Mouse (Mus musculus): ENCODE measurements at regions not wholly inside any gene's neighbourhood (a gene's known extent, or its start where the extent isn't known, plus 50 kb on each side); places are given as distances from the start of the nearest gene placed in this dataset.

DNA sequence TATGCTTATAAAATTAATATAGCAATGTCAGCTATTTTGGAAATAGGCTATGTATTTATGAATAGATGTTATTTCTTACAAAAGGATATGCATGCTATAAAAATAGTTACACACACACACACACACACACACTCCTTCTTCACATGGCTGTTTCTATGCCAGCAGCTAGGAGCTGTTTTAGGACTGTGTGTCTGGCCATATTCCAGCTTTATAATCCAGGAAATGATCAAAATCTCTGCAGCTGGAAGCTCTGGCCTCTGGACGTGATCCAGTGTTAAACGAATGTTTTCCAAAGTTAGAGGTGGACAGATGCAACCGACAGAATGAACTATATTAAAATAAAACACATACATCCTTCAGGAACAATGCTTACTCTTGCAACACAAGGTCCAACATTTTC, 125.9 kb upstream of the Rxylt1 start:
- 39% methylated on average over 3 of the region's 3 CpGs for WGBS
- TF ChIP-seq CTCF (IDR thresholded peaks at IDR 0.05; ENCODE audit: insufficient read depth, low read length) (no peak), POLR2A (IDR thresholded peaks at IDR 0.05; ENCODE audit: borderline replicate concordance, extremely low read depth, low read depth, low read length) (no peak)
- no peak overlapping the region for H3K4me3 ChIP-seq (replicated peaks; ENCODE audit: extremely low read depth, low read depth, low read length)
- no peaks in the 10 kb centered on the region for H3K4me1 ChIP-seq (ENCODE audit: control insufficient read depth, insufficient read depth, low read length)
- DNase-seq = no peak

- Histone ChIP-seq H3K4me3 (replicated peaks; ENCODE audit: extremely low read depth, low read depth, low read length) (no peak overlapping the region), H3K4me1 (ENCODE audit: control insufficient read depth, insufficient read depth, low read length) (no peaks in the 10 kb centered on the region)
- WGBS = 70% methylated on average over 4 of the region's 4 CpGs
- DNase-seq = no peak
- TF ChIP-seq POLR2A (IDR thresholded peaks at IDR 0.05; ENCODE audit: borderline replicate concordance, extremely low read depth, low read depth, low read length) (no peak), CTCF (IDR thresholded peaks at IDR 0.05; ENCODE audit: insufficient read depth, low read length) (no peak)
Observed at GRCm38 (mm10) chr10:122217594-122217993, 120.4 kb upstream of the Rxylt1 start.

GRCm38 (mm10) chr10:122199791-122200190, 102.6 kb upstream of the Rxylt1 start:
- 45% methylated on average over 4 of the region's 4 CpGs for WGBS
- H3K4me1 ChIP-seq (ENCODE audit: control insufficient read depth, insufficient read depth, low read length) = no peaks in the 10 kb centered on the region; the same call in 1 of the 2 replicates
- DNase-seq = no peak
- TF ChIP-seq CTCF (IDR thresholded peaks at IDR 0.05; ENCODE audit: insufficient read depth, low read length) (no peak), POLR2A (IDR thresholded peaks at IDR 0.05; ENCODE audit: borderline replicate concordance, extremely low read depth, low read depth, low read length) (no peak)
- H3K4me3 ChIP-seq (replicated peaks; ENCODE audit: extremely low read depth, low read depth, low read length) = no peak overlapping the region

DNA sequence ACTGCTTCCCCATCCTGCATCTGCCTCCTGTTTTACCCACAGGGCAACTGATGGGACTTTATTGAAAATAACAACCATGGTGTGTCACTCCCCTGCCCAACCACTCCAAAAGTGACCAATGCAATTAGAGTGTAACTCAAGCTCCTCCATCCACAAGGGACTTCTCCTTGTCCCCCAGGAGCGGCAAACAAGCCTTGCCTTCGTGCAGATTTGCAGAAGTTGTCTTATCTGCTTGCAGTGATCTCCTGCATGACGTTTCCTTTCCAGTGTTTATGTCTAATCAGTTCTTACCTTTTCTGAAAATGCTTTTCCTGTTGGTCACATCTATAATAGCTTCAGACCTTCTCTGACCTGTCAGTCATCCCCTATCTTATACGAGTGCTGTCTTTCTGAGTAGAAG, 100.5 kb upstream of the Rxylt1 start:
- TF ChIP-seq CTCF (IDR thresholded peaks at IDR 0.05; ENCODE audit: insufficient read depth, low read length) (no peak), POLR2A (IDR thresholded peaks at IDR 0.05; ENCODE audit: borderline replicate concordance, extremely low read depth, low read depth, low read length) (no peak)
- Histone ChIP-seq H3K4me3 (replicated peaks; ENCODE audit: extremely low read depth, low read depth, low read length) (no peak overlapping the region), H3K4me1 (ENCODE audit: control insufficient read depth, insufficient read depth, low read length) (no peaks in the 10 kb centered on the region; the same call in 1 of the 2 replicates)
- 58% methylated on average over 4 of the region's 4 CpGs for whole genome bisulfite sequencing
- no peak for DNase-seq

GRCm38 (mm10) chr10:122194139-122194538, 97.0 kb upstream of the Rxylt1 start:
- no peak overlapping the region for H3K4me3 ChIP-seq (replicated peaks; ENCODE audit: extremely low read depth, low read depth, low read length)
- 64% methylated on average over 9 of the region's 9 CpGs for WGBS
- no peak for DNase-seq
- H3K4me1 ChIP-seq (ENCODE audit: control insufficient read depth, insufficient read depth, low read length) = no peaks in the 10 kb centered on the region
- no peak for TF ChIP-seq POLR2A (IDR thresholded peaks at IDR 0.05; ENCODE audit: borderline replicate concordance, extremely low read depth, low read depth, low read length)
- TF ChIP-seq CTCF (IDR thresholded peaks at IDR 0.05; ENCODE audit: insufficient read depth, low read length) = no peak

DNA sequence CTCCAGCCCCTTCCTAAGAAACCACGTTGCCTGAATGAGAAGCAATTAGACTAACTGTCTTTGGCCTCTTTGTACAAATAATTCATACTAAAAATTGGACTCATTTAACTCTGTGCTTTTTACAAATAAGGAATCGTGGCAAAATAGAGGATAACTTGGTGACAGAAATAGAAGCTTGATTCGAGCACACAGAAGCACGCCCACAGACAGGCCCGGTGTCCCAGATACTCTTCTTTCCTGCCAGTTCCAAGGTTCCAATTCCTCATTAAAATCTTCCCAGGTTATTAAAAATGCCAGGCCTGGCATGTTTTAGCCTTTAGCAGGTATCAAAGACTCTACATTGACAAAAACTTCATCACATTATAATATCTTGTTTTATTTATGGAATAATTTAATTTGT, 96.2 kb upstream of the Rxylt1 start:
- H3K4me1 ChIP-seq (ENCODE audit: control insufficient read depth, insufficient read depth, low read length) = no peaks in the 10 kb centered on the region
- no peak overlapping the region for H3K4me3 ChIP-seq (replicated peaks; ENCODE audit: extremely low read depth, low read depth, low read length)
- 86% methylated on average over 5 of the region's 5 CpGs for WGBS
- DNase-seq = no peak
- TF ChIP-seq POLR2A (IDR thresholded peaks at IDR 0.05; ENCODE audit: borderline replicate concordance, extremely low read depth, low read depth, low read length) = no peak
- no peak for TF ChIP-seq CTCF (IDR thresholded peaks at IDR 0.05; ENCODE audit: insufficient read depth, low read length)

- TF ChIP-seq CTCF (IDR thresholded peaks at IDR 0.05; ENCODE audit: insufficient read depth, low read length) = no peak
- no peak for DNase-seq
- Histone ChIP-seq H3K4me1 (ENCODE audit: control insufficient read depth, insufficient read depth, low read length) (no peaks in the 10 kb centered on the region; the same call in 1 of the 2 replicates), H3K4me3 (replicated peaks; ENCODE audit: extremely low read depth, low read depth, low read length) (no peak overlapping the region)
- 69% methylated on average over 9 of the region's 9 CpGs for WGBS
Observed at GRCm38 (mm10) chr10:122185152-122185745, 88.1 kb upstream of the Rxylt1 start.

DNA sequence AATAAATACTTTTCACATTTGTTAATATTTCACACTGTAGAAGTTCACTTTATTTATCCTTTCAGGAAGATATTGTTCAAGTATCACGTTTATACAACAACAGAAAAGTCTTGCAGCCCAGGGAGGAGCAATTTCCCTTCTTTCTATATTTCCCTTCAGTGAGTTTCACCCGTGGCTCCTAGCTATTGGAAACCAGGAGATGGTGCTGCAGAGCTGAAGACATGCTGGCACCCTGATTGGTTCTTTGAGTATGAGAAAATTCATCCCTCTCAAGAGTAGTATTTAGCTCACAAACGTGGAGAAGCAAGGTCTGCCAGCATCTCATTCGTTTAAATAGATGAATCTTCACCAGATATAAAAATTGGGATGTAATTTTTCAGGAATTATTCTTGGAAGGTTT, 85.9 kb upstream of the Rxylt1 start:
- DNase-seq = no peak
- TF ChIP-seq CTCF (IDR thresholded peaks at IDR 0.05; ENCODE audit: insufficient read depth, low read length) (peak; percentile 27), POLR2A (IDR thresholded peaks at IDR 0.05; ENCODE audit: borderline replicate concordance, extremely low read depth, low read depth, low read length) (no peak)
- Histone ChIP-seq H3K4me1 (ENCODE audit: control insufficient read depth, insufficient read depth, low read length) (no peaks in the 10 kb centered on the region; the same call in 1 of the 2 replicates), H3K4me3 (replicated peaks; ENCODE audit: extremely low read depth, low read depth, low read length) (no peak overlapping the region)
- WGBS = 12% methylated on average over 4 of the region's 4 CpGs

DNA sequence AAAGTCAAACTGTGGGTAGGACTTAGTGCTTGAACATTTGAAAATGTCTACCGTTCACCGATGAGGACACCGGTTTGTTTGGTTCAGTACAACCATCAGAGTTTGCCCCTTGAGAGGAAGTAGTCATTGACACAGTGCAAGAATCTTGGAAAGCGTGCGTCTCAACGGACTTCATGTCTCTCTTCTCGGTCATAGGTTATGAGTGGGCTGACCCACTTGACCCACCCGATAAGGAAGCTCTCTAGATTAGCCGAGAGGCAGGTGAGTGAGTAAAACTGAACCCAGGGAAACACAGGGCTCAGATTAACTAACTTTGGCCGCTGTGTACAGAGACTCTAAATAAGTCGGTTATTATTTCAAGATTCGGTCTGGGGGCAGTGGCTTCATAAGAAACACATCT, 51.9 kb upstream of the Rxylt1 start:
- Histone ChIP-seq H3K4me1 (ENCODE audit: control insufficient read depth, insufficient read depth, low read length) (no peaks in the 10 kb centered on the region), H3K4me3 (replicated peaks; ENCODE audit: extremely low read depth, low read depth, low read length) (no peak overlapping the region)
- DNase-seq = no peak
- no peak for TF ChIP-seq POLR2A (IDR thresholded peaks at IDR 0.05; ENCODE audit: borderline replicate concordance, extremely low read depth, low read depth, low read length)
- no peak for TF ChIP-seq CTCF (IDR thresholded peaks at IDR 0.05; ENCODE audit: insufficient read depth, low read length)
- 65% methylated on average over 12 of the region's 12 CpGs for WGBS

DNA sequence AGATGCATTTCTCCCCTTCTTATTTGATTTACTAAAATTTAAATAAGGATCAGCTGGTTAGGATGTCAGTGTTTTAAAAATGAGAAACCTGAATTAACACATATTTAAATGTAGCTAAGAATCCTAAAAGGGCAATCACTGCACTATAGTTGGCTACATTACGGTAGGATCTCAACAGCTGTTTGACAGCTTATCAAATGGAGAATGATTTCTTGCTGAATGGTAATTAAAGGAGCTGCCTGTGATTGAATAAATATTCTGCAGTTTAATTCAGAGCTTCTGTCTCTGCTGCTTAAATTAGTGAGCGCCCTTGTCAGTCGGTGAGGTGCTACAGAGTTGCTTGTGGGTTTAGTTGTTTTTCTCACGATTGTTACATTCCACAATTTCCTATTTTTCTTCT, 51.4 kb upstream of the Rxylt1 start:
- DNase-seq = no peak

More for the DNA sequence above, 51.4 kb upstream of the Rxylt1 start:
- WGBS = 73% methylated on average over 4 of the region's 4 CpGs
- no peak overlapping the region for H3K4me3 ChIP-seq (replicated peaks; ENCODE audit: extremely low read depth, low read depth, low read length)
- H3K4me1 ChIP-seq (ENCODE audit: control insufficient read depth, insufficient read depth, low read length) = no peaks in the 10 kb centered on the region
- TF ChIP-seq POLR2A (IDR thresholded peaks at IDR 0.05; ENCODE audit: borderline replicate concordance, extremely low read depth, low read depth, low read length) = no peak
- no peak for TF ChIP-seq CTCF (IDR thresholded peaks at IDR 0.05; ENCODE audit: insufficient read depth, low read length)

All from lung, adult 2 months (tissue).